Mouse (Mus musculus) brain, adult 2 months (tissue): ENCODE results near the gene Col6a3.

Source experiments
- DNase-seq: peaks from one replicate; pipeline ENCODE4 v3.0.0; 2011; ENCODE audit warnings: low read depth, low spot score

Gene Col6a3

DNA sequence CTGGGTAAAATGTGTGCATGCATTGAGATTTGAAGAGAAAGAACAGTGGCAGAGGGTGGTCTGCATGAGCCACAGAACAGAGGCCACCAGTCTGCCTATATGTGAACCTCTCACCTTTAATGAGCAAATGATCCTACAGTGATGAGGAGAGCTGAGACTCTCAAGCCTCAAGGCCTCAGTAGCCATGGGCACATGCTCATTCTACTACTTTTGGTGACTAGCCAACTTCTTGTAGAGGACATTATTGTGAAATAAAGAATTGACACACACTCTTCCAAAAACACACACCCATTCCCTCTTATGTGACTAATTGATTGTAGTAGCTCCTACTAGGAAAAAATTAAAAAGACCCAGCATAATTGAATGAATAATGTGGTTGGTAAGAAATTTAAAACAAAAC lies 120.0 kb downstream of the Col6a3 start:
- no peak for DNase-seq

GRCm38 (mm10) chr1:90723325-90723724 lies 120.4 kb downstream of the Col6a3 start:
- DNase-seq = no peak

- no peak for DNase-seq
These were observed 121.8 kb downstream of the Col6a3 start for GRCm38 (mm10) chr1:90722021-90722420.

GRCm38 (mm10) chr1:90720610-90721241 lies 123.0 kb downstream of the Col6a3 start:
- no peak for DNase-seq

DNA sequence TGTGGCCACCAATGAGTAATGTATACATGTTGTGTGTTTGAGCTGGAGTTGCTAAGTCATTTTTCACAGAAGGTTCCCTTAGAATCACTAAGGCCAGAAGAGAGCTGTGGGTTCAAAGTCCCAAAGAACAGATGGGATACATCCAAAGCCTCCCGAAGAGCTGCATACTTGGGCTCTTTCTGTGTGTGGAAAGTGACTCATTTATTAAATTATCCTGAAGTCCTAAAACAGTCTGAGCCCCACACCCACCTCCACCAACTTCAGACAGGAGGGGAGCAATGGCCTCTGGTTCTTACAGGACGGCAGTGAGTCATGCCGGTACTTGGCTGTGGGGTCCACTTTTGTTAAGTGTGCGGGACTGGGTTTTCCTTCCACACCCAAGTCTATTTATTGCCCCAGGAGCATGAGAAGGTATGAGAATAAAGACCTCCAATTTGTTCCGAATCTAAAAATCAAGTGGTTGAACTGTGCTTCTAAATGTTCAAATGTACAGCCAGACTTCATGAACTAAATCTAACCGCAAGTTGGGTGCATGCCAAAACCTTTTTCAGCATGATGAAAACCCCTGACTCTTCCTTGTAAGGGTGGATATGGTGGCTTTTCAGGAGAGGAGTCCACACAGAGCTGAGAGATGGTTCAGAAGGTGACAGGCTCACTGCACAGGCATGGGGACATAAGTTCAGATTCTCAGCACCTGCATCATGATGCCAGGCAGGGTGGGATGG lies 124.8 kb downstream of the Col6a3 start:
- no peak for DNase-seq

DNA sequence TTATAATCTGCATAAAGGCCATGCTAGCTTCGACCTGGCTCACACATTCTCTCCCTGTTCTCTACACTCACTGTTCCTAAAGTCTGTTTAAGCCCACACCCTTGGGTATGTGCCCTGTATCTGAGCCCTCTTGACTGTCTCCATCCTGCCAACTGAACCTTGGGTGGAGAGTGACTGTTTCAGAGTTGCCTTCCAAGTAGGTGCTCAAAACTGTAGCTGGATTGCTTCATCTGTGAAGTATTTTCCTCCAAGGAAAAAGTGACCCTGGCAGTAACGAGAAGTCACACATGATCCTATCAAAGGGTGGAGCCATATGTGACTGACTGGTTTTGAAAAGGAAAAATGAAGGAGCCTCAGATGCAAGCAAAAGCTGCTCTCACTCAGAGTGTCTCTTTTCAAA lies 127.5 kb downstream of the Col6a3 start:
- no peak for DNase-seq
